Mouse (Mus musculus) neutrophil, adult 83 days (primary cell): ENCODE measurements around the gene Cxcr2. TPM values are rescaled to one million over a fixed set of nuclear protein-coding genes. Genes with fewer than 3 reads are reported as not detected.

Experiments used
- total RNA-seq, 2 experiments: library from RNA; stranded (reverse); gene quantifications; one replicate each; pipeline ENCODE4 v1.2.4; 2023

Gene Cxcr2
- 100 to 1,000 TPM; 328 to 426 TPM for total RNA-seq

DNA sequence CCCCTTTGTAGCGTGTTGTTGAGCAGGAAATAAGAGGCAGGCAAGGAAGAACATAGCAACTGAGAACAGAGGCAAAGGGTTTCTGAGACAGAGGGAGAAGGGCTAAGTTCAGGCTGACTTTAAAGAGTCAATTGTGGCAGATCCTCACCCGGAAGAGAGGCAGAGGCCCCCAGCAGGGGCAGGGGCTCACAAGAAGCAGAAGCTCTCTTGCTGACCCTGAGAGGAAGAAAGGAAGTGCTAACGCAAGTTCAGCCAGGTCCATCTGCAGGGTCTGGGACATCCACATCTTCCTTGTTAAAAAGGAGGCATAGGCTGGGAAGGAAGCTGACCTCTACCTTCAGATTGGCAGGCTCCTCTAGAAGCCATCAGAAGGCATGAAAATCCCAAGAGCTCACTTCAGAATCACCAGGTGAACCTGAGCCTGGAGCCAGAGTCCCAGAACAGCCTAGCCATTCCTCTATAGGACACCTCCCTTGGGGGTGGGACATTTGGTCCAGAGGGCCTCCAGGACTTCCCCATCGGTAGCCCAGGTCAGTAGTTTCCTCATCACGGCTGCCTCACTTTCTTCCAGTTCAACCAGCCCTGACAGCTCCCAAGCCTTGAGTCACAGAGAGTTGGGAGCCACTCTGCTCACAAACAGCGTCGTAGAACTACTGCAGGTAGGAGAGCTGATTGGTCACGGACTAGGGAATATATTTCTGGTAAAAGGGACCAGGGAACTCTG, at the start of gene Cxcr2:
Gene Cxcr2, plus strand, starts transcription at position 529 of the 724 bp plus-strand sequence.

DNA sequence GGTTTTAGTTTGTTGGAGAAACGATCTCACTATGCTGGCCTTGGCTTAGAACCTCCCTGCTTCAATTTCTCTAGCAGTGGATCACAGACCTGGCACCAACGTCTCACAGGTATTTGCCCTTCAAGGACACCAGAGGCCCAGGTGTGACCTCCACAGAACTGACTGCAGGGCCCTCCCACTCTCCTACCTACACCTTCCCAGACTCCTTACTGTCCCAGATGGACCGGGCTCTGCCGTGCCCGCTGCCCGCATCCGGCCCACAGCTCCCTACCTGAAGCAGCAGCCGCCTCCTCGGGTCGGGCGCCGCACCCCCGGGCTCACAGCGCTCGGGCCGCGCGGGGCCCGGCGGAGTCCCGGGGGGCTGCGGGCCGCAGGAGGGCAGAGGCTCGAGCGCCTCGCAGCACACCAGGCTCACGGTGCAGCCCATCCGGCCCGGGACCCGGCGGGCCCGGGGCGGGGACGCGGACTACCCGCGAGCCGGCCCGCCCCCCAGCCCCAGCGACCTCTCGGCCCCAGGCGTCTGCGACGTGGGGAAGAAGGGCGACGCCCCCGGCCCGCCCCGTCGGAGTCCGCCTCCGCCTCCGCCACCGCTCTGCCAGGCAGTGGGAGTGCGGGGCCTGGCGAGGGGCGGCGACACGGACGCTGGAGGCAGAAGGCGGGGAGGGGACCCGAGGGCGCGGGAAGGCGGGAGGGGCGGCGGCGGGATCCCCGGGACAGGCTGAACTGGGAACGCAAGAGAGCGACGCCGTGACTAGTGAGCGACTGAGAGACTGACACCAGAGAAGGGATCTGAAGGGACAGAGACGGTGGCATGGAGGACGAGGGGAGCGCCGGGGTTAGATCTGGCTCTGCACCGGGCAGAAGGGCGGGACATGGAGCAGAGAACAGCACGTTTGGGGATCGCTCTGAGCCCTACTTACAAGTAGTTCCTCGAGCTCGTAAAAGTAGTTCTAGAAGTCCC, 29.5 kb upstream of the Cxcr2 start, which contains the start of gene Tns1:
Gene Tns1, minus strand, starts transcription at position 429 of the 961 bp plus-strand sequence.

DNA sequence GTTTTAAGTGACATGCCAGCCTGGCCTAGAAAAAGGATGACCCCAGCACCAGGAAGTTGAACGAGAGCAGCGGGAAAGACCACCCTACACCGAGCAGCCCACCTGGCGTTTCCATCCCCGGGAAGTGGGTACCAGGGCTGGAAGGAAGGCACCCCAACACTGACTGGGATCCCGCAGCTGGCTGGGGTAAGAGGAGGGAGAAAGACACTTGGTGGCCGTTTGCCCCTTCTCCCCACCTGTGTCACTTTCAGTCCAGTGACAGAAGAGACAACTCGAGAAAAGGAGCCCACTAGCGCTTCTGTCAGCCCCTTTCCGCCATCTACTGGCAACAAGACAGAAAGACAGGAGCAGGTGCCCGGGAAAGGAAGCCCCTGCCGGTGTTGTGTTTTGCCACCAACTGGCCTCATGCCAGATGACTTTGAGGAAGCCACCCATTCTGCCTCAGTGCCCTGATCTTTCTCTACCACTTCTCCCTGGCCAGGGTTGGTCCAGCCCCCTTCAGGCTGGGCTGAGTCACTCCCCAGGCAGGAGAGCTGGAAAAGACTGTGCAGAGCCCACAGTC, 28.7 kb upstream of the Cxcr2 start, which contains the start of gene Rufy4:
Gene Rufy4, plus strand, starts transcription at position 551 of the 562 bp plus-strand sequence.

DNA sequence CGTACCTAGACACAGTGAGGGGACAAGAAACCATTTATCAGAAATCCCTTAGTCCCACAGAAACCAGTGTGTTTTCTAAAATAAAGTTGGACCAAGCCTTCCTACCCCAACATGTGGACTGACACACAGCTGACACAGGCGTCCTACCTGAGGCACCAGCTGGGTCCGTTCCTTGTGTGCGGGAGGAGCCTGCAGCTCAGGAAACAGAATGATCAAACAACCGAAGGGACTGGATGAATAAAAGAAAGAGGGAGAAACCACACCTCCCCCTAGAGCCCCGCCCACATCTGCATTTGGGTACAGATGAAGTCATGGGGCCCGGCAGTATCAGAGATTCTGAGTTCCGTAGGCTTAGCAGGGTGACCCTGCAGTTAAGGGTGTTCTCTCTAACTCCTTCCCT, 40.7 kb downstream of the Cxcr2 start, which contains the start of gene Cxcr1:
Gene Cxcr1, minus strand, starts transcription at position 187 of the 400 bp plus-strand sequence.

Other genes with a start within 250 kb of the Cxcr2 start
- gene Tns1, start 29.5 kb upstream of the Cxcr2 start, total RNA-seq: 10 to 100 TPM; 18.8 to 19.2 TPM
- gene Rufy4, start 28.4 kb upstream of the Cxcr2 start, total RNA-seq: 1 to 10 TPM; 3.3 to 4.2 TPM
- under 1 TPM in 1 of 2 experiments, not detected in 1; 0.38 TPM for gene Cxcr1, start 40.6 kb downstream of the Cxcr2 start, total RNA-seq
- gene Arpc2, start 82.1 kb downstream of the Cxcr2 start, total RNA-seq: 100 to 1,000 TPM; 649 to 657 TPM
- under 1 TPM in 1 of 2 experiments, not detected in 1; 0.51 TPM for gene Gpbar1, start 124.6 kb downstream of the Cxcr2 start, total RNA-seq
- 10 to 100 TPM; 60.2 to 63.7 TPM for gene Aamp, start 130.7 kb downstream of the Cxcr2 start, total RNA-seq
- gene Pnkd, start 130.9 kb downstream of the Cxcr2 start, total RNA-seq: 10 to 100 TPM; 12.1 to 15.6 TPM
- 10 to 100 TPM; 12.5 to 13.5 TPM for gene Tmbim1, start 151.6 kb downstream of the Cxcr2 start, total RNA-seq
- not detected for gene Catip, start 208.1 kb downstream of the Cxcr2 start, total RNA-seq
- gene Slc11a1, start 221.2 kb downstream of the Cxcr2 start, total RNA-seq: 100 to 1,000 TPM; 174 to 175 TPM
- 100 to 1,000 TPM; 149 to 153 TPM for gene Ctdsp1, start 237.5 kb downstream of the Cxcr2 start, total RNA-seq